Comparison of ENCODE assay signal across 10 mouse cellular contexts in genomic region chr16:38947141-38947879, GRCm38 (mm10). TPM values are rescaled to one million over a fixed set of nuclear protein-coding genes. Genes with fewer than 3 reads are reported as not detected.
DNase-seq lines count a peak whose midpoint lies in the region; ATAC-seq lines count a peak whose summit lies in the region.
"Had no signal": no experiment of that assay in that cellular context is flagged by ENCODE, and none has a peak within 500 bp of the region (broad histone marks: within the 10 kb centered on the region; RNA-seq: fewer than 3 reads in every experiment).

No protein-coding gene starts in this region.

- H3K4me3 ChIP-seq in embryonic facial prominence, embryonic 11.5 days (ENCODE audit: low read depth, low read length) = no peak overlapping the region
- H3K4me3 ChIP-seq in embryonic facial prominence, embryonic 10.5 days = no peak overlapping the region
- no peak overlapping the region for H3K4me3 ChIP-seq in neural tube, embryonic 11.5 days (ENCODE audit: low read depth, low read length)
- H3K4me3 ChIP-seq in hindbrain, embryonic 16.5 days (ENCODE audit: low read length) = no peak overlapping the region
- H3K4me3 ChIP-seq: heart, adult 2 months had no signal

- DNase-seq in embryonic facial prominence, embryonic 11.5 days (ENCODE audit: low spot score) = no peak
- DNase-seq in embryonic facial prominence, embryonic 10.5 days (ENCODE audit: low spot score) = no peak
- DNase-seq in neural tube, embryonic 11.5 days (ENCODE audit: low spot score) = peak; percentile 53
- DNase-seq in neural tube, embryonic 10.5 days (ENCODE audit: extremely low spot score, low spot score) = no peak
- DNase-seq in heart, adult 9 months (ENCODE audit: low spot score in 2 of 2) = no peak
- DNase-seq in left cerebral cortex, postnatal 10 days (ENCODE audit: extremely low spot score in 1 of 2, low spot score in 2 of 2) = no peak
- DNase-seq: heart, adult 2 months had no signal

- no peaks in the 10 kb centered on the region for H3K4me1 ChIP-seq in embryonic facial prominence, embryonic 11.5 days (ENCODE audit: control insufficient read depth, insufficient read depth, low read length)
- H3K4me1 ChIP-seq in embryonic facial prominence, embryonic 10.5 days = peaks cover 44% of the 10 kb centered on the region
- peaks cover 29% of the 10 kb centered on the region for H3K4me1 ChIP-seq in neural tube, embryonic 11.5 days (ENCODE audit: control insufficient read depth, insufficient read depth, low read length)
- H3K4me1 ChIP-seq in hindbrain, embryonic 16.5 days (ENCODE audit: control insufficient read depth, insufficient read depth, low read depth, low read length) = peaks cover 6% of the 10 kb centered on the region

- no peak overlapping the region for H3K27ac ChIP-seq in embryonic facial prominence, embryonic 11.5 days (replicated peaks; ENCODE audit: low read depth, low read length)
- no peak overlapping the region; the same call in 1 of the 2 replicates for H3K27ac ChIP-seq in embryonic facial prominence, embryonic 10.5 days (replicated peaks)
- peak overlapping the region; percentile 76 for H3K27ac ChIP-seq in neural tube, embryonic 11.5 days (ENCODE audit: low read depth, low read length)
- H3K27ac ChIP-seq in hindbrain, embryonic 16.5 days (ENCODE audit: low read depth, low read length) = no peak overlapping the region
- H3K27ac ChIP-seq: heart, adult 2 months had no signal

- H3K36me3 ChIP-seq in embryonic facial prominence, embryonic 11.5 days (replicated peaks; ENCODE audit: control insufficient read depth, insufficient read depth, low read depth, low read length) = no peaks in the 10 kb centered on the region
- no peaks in the 10 kb centered on the region for H3K36me3 ChIP-seq in embryonic facial prominence, embryonic 10.5 days (replicated peaks)
- no peaks in the 10 kb centered on the region for H3K36me3 ChIP-seq in neural tube, embryonic 11.5 days (ENCODE audit: control insufficient read depth, insufficient read depth, low read length)
- no peaks in the 10 kb centered on the region for H3K36me3 ChIP-seq in hindbrain, embryonic 16.5 days (ENCODE audit: control insufficient read depth, insufficient read depth, low read length)

- 73% methylated on average over 7 of the region's 7 CpGs for WGBS in embryonic facial prominence, embryonic 11.5 days
- WGBS in embryonic facial prominence, embryonic 10.5 days = 80% methylated on average over 7 of the region's 7 CpGs
- WGBS in neural tube, embryonic 11.5 days = 56% methylated on average over 7 of the region's 7 CpGs
- WGBS in hindbrain, embryonic 16.5 days = 40% methylated on average over 7 of the region's 7 CpGs

- intact Hi-C loops in left cerebral cortex, postnatal 10 days (cut with DNase I) = loop anchor here (5.0 kb wide), 1 partner anchor 45 kb away; no protein-coding TSS in a partner anchor

- ATAC-seq in embryonic facial prominence, embryonic 11.5 days (replicated peaks; ENCODE audit: insufficient number of reproducible peaks, low FRiP score, low TSS enrichment, low read depth) = peak; percentile 52; the same call in 1 of the 2 replicates
- ATAC-seq in neural tube, embryonic 11.5 days (ENCODE audit: insufficient read depth, low FRiP score, low TSS enrichment) = peak; percentile 80
- peak; percentile 72; the same call in 1 of the 2 replicates for ATAC-seq in hindbrain, embryonic 16.5 days
- no peak for ATAC-seq in megakaryocyte-erythroid progenitor cell, adult 5-6 weeks (replicated peaks; ENCODE audit: low FRiP score, low TSS enrichment, poor library complexity, severe bottlenecking)

- no peak overlapping the region for H3K9ac ChIP-seq in embryonic facial prominence, embryonic 11.5 days (replicated peaks; ENCODE audit: low read length)
- no peak overlapping the region for H3K9ac ChIP-seq in neural tube, embryonic 11.5 days (ENCODE audit: low read length)
- no peak overlapping the region for H3K9ac ChIP-seq in hindbrain, embryonic 16.5 days (ENCODE audit: low read depth, low read length)

- no peaks in the 10 kb centered on the region for H3K27me3 ChIP-seq in embryonic facial prominence, embryonic 11.5 days (ENCODE audit: control insufficient read depth, insufficient read depth, low read length)
- no peaks in the 10 kb centered on the region for H3K27me3 ChIP-seq in embryonic facial prominence, embryonic 10.5 days (replicated peaks; ENCODE audit: low read depth, poor library complexity, severe bottlenecking)
- no peaks in the 10 kb centered on the region for H3K27me3 ChIP-seq in neural tube, embryonic 11.5 days (ENCODE audit: control insufficient read depth, insufficient read depth, low read length)
- no peaks in the 10 kb centered on the region for H3K27me3 ChIP-seq in hindbrain, embryonic 16.5 days (replicated peaks; ENCODE audit: control insufficient read depth, insufficient read depth, low read length)

- H3K4me2 ChIP-seq in embryonic facial prominence, embryonic 11.5 days (ENCODE audit: low read depth, low read length) = no peak overlapping the region
- H3K4me2 ChIP-seq in neural tube, embryonic 11.5 days (ENCODE audit: low read depth) = no peak overlapping the region
- no peak overlapping the region for H3K4me2 ChIP-seq in hindbrain, embryonic 16.5 days (ENCODE audit: low read length)

- H3K9me3 ChIP-seq in embryonic facial prominence, embryonic 11.5 days (replicated peaks; ENCODE audit: control insufficient read depth, low read length) = no peaks in the 10 kb centered on the region
- no peaks in the 10 kb centered on the region for H3K9me3 ChIP-seq in embryonic facial prominence, embryonic 10.5 days
- no peaks in the 10 kb centered on the region for H3K9me3 ChIP-seq in neural tube, embryonic 11.5 days (ENCODE audit: control insufficient read depth, low read length)
- H3K9me3 ChIP-seq in hindbrain, embryonic 16.5 days (ENCODE audit: control insufficient read depth, low read length) = no peaks in the 10 kb centered on the region

RNA-seq across cellular contexts. Expression of gene Igsf11, which starts 54.8 kb away (rescaled TPM):
- polyA plus RNA-seq in embryonic facial prominence, embryonic 11.5 days (2014; fragmentation: Nextera tagmentation; extraction: Ambion mirVana) = 0.49 and 0.75 TPM in 2 replicates
- polyA plus RNA-seq in embryonic facial prominence, embryonic 10.5 days (2016; fragmentation: Nextera tagmentation; extraction: Ambion mirVana) = 0.90 and 1.6 TPM in 2 replicates
- 5.4 and 5.7 TPM in 2 replicates for polyA plus RNA-seq in neural tube, embryonic 11.5 days (2014; fragmentation: Nextera tagmentation; extraction: Ambion mirVana)
- polyA plus RNA-seq in hindbrain, embryonic 16.5 days (2015; fragmentation: Nextera tagmentation; extraction: Ambion mirVana) = 3.6 and 4.3 TPM in 2 replicates
- total RNA-seq in megakaryocyte-erythroid progenitor cell, adult 5-6 weeks (2014; fragmentation: Nextera tagmentation) = not detected in 2 replicates
- total RNA-seq in megakaryocyte-erythroid progenitor cell, adult 5-6 weeks (2017) = not detected in 2 replicates
- total RNA-seq in left cerebral cortex, postnatal 10 days (2021) = 10 to 100 TPM; 23.6 to 28.1 TPM
- total RNA-seq: MEL had no signal
